Mouse (Mus musculus) lung, adult 2 months (tissue): Measurements from ENCODE around the gene Cyp2u1. TPM values are rescaled to one million over a fixed set of nuclear protein-coding genes. Genes with fewer than 3 reads are reported as not detected.

Experiments used
- DNase-seq: peaks from one replicate; pipeline ENCODE4 v3.0.0; 2022
- H3K4me1 ChIP-seq: fragments of 200-500 bp; 2 replicates; pipeline ENCODE4 v1.6.1; 2011; ENCODE audit warnings: low read length; ENCODE audit not compliant: control insufficient read depth, insufficient read depth
- H3K4me3 ChIP-seq: fragments of 200-500 bp; replicated peaks from 2 replicates; pipeline ENCODE3; 2011; ENCODE audit warnings: low read depth, mild to moderate bottlenecking, control low read depth, low read length; ENCODE audit errors: extremely low read depth
- CTCF ChIP-seq: fragments of 200-500 bp; IDR thresholded peaks from 2 replicates; pipeline ENCODE4 v1.5.1; 2011; ENCODE audit warnings: mild to moderate bottlenecking, low read length, control low read depth; ENCODE audit not compliant: insufficient read depth
- POLR2A ChIP-seq: fragments of 200-500 bp; IDR thresholded peaks from 2 replicates; pipeline ENCODE4 v1.6.1; 2011; ENCODE audit warnings: low read depth, mild to moderate bottlenecking, control low read depth, low read length, borderline replicate concordance; ENCODE audit errors: extremely low read depth
- WGBS: fragments of 180-500 bp; shearing (Covaris S2); methylation state at CpG from one replicate; pipeline ENCODE4 v1.1.7; 2018; 5-methylcytosine and 5-hydroxymethylcytosine counted together
- polyA plus RNA-seq: library from polyadenylated mRNA; depleted of rRNA; stranded (reverse); fragments of >200 nt; gene quantifications from 2 replicates; pipeline ENCODE4 v1.2.3, GENCODE M21; 2012

Cyp2u1 gene
- polyA plus RNA-seq, 1 experiment: 2.7 TPM

DNA sequence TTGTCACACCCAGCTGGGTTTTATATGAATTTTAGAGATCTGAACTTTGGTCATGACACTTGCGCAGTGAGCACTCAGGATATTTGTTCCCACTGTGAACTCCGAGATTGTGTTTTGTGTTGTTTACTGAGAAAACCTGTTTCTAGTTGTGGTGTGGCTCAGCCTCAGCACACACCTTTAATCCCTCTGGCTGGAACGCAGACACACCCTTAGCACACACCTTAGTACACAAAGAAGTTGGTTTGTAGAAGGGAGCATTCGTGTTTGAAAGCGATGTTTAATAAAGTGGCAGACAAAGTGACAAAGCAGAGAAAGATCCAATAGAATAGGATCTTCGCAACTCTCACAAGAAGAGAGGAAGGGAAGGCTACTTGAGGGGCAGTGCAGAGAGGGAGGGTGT lies 42.6 kb downstream of the Cyp2u1 start:
- Histone ChIP-seq H3K4me1 (no peaks in the 10 kb centered on the region), H3K4me3 (no peak overlapping the region)
- no peak for DNase-seq
- 93% methylated on average over 6 of the region's 6 CpGs for WGBS
- TF ChIP-seq POLR2A (no peak), CTCF (no peak)

DNA sequence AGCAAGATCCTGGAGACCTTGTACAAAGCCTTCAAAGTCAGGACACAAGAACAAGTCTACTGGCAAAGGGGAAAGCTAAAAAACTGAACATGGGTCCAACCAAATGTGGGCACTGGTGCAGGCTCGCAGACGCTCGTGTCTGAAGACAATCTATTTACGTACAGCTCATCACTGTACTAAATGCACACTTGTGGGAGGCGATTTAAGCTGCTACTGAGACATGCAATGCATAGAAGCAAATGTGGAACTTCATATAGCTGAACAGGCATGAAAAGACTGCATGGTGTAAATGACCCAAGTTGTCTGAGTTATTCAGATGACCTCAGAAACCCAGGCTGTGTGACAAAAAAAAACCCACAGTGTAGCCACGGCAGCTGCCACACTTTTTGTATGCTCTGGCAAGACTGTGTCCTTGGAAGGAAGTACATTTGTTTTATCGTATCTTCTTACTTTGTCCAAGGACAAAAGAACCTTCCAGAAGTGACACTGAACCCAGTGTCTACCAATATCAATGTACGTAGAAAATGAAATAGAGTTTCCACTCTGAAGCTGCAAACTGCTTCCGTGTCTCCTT lies 43.5 kb downstream of the Cyp2u1 start:
- TF ChIP-seq CTCF (no peak), POLR2A (no peak)
- 74% methylated on average over 9 of the region's 9 CpGs for WGBS
- DNase-seq: no peak
- H3K4me3 ChIP-seq: no peak overlapping the region
- no peaks in the 10 kb centered on the region for H3K4me1 ChIP-seq

DNA sequence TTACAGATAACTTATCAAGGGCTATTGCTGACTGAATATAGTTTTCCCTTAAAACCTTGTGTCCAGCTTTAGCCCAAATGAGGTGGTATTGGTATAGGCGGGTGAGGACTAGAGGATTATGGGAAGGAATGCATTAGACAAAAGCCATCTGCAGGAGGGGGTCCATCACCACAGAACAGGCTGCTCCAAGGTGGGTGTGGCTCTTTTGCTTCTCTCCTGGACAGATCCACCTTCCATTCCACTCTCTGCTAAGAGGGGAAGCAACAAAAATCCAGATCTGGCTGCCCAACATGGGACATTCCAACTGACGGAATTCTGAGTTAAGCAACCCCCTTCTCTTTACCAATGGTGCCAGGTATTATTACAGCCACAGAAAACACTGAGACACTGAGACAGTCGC lies 44.1 kb downstream of the Cyp2u1 start:
- no peak for TF ChIP-seq CTCF
- no peak for TF ChIP-seq POLR2A
- no peak overlapping the region for H3K4me3 ChIP-seq
- 78% methylated on average over 3 of the region's 3 CpGs for WGBS
- DNase-seq: no peak
- no peaks in the 10 kb centered on the region for H3K4me1 ChIP-seq

DNA sequence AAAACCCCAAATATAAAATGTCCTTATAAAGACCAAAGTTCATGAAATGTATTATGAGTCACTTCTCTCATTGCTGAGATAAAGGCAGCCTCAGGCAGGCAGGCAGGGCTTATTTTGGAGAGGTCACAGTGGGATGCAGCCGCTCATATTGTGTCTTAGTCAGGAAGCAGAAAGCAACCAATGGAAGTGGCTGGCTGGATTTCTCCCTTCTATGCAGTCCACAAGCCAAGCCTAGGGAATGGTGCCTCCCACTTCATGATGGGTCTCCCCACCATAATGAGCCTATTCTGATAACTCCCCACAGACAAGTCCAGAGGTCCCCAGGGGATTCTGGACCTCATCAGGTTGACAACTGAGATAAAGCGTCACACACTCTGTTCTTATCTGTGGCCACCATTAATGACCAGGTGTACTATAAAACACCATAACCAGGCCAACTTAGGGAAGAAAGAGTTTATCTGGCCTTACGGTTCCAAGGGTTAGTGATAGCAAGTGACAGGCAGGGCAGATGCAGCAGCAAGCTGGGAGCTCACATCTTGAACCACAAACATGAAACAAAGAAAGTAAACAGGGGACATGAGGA lies 47.5 kb downstream of the Cyp2u1 start:
- Histone ChIP-seq H3K4me3 (no peak overlapping the region), H3K4me1 (peaks cover 3% of the 10 kb centered on the region; the same call in 1 of the 2 replicates)
- 95% methylated on average over 3 of the region's 3 CpGs for WGBS
- TF ChIP-seq POLR2A (no peak), CTCF (no peak)
- DNase-seq: no peak

DNA sequence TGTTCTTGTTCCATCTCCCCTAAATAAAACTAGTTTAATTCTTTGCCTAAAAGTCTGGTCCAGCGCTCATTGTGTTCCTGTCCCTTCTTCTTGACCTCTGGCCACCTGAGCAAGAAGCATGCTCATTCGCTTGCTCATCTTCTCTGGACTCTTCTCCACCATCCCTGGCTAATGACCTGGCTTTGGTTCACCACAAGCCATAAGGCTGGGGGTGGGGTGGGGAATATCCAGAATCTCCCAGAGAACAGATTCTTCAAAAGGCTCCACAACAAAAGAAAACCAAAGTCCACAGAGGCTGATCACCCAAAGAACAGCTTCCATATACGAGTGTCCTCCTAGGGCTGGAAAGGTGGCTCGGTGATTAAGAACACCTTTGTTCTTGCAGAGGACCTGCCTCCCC lies 48.0 kb downstream of the Cyp2u1 start:
- TF ChIP-seq CTCF (no peak), POLR2A (no peak)
- peaks cover 3% of the 10 kb centered on the region; the same call in 1 of the 2 replicates for H3K4me1 ChIP-seq
- H3K4me3 ChIP-seq: no peak overlapping the region
- WGBS: 96% methylated on average over 4 of the region's 4 CpGs
- DNase-seq: no peak

DNA sequence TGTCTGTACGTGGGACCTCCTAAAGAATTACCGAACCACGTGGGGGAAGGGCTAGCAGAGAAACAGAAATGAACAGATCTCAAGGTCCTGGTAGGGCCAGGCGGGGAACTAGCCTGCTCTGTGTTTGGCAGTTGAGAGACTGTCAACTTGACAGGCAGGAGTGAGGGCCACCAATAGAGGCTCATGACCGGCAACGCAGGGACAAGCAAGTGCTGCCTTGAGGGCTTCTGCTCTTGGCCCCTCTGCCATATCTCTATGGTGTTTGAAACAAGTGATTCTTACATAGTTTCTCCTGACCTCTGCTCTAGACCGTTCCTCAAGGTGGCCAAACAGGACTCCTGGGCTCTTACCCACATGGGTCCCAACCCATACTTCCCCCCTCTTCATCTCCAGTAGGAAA lies 51.4 kb downstream of the Cyp2u1 start:
- no peak for TF ChIP-seq POLR2A
- no peak for TF ChIP-seq CTCF
- 81% methylated on average over 7 of the region's 7 CpGs for WGBS
- H3K4me3 ChIP-seq: no peak overlapping the region
- peaks cover 3% of the 10 kb centered on the region; the same call in 1 of the 2 replicates for H3K4me1 ChIP-seq
- no peak for DNase-seq

DNA sequence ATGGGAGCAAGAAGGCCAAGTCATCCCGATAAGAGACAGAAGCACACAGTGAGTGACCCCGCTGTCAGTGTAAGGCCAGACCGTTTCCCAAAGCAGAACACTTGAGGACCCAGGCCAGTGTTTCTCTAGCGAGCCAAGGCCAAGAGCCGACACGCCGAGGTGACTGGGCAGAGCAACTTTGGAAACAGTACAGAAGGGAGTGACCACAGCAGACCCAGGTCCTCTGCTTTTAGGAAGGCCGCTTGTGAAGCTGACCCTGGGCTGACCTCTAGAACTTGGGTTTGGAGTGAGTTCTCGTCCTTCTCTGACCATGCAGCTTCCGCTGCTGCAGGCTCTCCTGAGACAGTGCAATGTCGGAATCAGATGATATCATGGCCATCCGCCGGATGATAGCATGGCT lies 52.0 kb downstream of the Cyp2u1 start:
- no peak for TF ChIP-seq POLR2A
- no peak for TF ChIP-seq CTCF
- DNase-seq: no peak

DNA sequence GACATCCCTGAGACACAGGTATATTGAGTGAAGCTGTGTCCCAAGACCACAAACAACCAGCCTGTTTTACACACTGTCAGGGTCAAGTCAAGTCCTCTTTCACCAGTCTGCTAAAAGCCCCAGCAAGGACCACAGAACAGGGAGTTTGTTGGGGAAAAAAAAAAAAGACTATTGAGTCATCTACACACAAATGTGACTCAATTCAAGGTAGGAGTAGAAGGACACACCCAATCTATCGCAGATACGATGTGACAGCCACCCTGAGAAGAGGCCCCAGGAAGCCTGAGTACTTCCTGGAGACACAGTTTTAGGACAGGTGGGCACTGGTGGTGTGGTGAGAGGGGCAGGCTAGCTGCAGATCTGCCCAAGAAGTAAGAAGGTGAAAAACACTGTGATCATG lies 52.7 kb downstream of the Cyp2u1 start:
- 61% methylated on average over 2 of the region's 2 CpGs for whole genome bisulfite sequencing
- TF ChIP-seq POLR2A (no peak), CTCF (no peak)
- Histone ChIP-seq H3K4me1 (peaks cover 5% of the 10 kb centered on the region; the same call in 1 of the 2 replicates), H3K4me3 (no peak overlapping the region)
- DNase-seq: no peak

More for the DNA sequence above, 52.0 kb downstream of the Cyp2u1 start:
- no peak overlapping the region for H3K4me3 ChIP-seq
- peaks cover 5% of the 10 kb centered on the region; the same call in 1 of the 2 replicates for H3K4me1 ChIP-seq
- WGBS: 84% methylated on average over 13 of the region's 13 CpGs

DNA sequence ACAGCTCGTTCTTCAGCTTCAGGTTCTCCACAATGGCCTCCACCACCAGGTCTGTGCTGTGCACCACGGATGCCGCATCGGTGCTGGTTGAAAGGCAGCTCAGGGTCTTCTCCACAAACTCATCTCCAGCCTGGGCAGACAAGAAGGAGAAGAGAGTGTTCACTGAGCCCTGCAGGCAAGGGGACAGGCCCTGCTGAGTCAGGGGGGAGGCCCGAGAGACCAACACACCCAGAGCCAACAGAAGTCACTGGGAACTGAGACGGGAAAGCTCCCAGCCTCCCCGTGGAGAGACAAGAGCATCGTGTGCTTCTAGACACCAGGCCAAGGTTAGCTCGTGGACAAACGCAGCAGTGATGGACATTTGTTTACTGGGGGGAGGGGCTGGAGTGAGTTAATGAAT lies 54.6 kb downstream of the Cyp2u1 start:
- DNase-seq: no peak
- H3K4me1 ChIP-seq: peaks cover 5% of the 10 kb centered on the region; the same call in 1 of the 2 replicates
- 74% methylated on average over 10 of the region's 10 CpGs for WGBS
- H3K4me3 ChIP-seq: no peak overlapping the region
- TF ChIP-seq POLR2A (no peak), CTCF (no peak)

DNA sequence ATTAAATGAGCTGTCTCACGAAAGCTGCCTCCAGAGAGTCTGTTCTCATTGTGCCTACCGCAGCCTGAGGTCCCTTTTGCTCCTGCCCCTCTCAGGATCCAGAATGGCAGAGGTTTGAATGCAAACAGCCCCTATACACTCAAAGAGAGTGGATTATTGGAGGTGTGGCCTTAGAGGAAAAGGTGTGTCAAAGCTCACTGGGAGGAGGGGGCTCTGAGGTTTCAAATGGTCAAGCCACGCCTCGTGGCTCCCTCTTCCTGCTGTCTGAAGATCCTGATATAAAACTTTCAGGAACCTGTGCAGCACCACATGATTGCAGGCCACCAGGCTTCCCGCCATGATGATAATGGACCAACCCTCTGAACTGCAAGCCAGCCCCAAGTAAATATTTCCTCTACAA lies 55.2 kb downstream of the Cyp2u1 start:
- H3K4me3 ChIP-seq: no peak overlapping the region
- DNase-seq: no peak
- WGBS: 90% methylated on average over 5 of the region's 5 CpGs
- H3K4me1 ChIP-seq: peaks cover 5% of the 10 kb centered on the region; the same call in 1 of the 2 replicates
- no peak for TF ChIP-seq CTCF
- no peak for TF ChIP-seq POLR2A
